In the genomic region with DNA sequence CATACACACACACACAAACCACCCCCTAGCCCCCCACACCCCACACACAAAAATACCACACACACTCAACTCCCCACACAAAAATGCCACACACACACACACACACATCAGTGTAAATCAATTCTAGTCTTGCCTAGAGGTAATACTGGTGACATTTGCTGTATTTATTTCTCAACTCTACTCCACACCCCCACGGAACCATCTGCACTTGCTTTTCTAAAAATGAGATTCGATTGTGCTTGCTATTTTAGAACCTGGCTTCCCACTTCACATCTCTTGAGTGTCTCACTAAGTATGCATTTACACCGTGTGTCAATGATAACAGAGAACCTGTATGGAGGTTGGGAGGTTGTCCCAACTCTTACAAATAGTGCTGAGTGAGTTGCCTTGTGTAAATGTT, we compare ENCODE assay signal across 21 mouse cellular contexts. TPM values are rescaled to one million over a fixed set of nuclear protein-coding genes. Genes with fewer than 3 reads are reported as not detected.
DNase-seq lines count a peak whose midpoint lies in the region; ATAC-seq lines count a peak whose summit lies in the region.
"Had no signal": no experiment of that assay in that cellular context is flagged by ENCODE, and none has a peak within 500 bp of the region (broad histone marks: within the 10 kb centered on the region; RNA-seq: fewer than 3 reads in every experiment).

No protein-coding gene starts in this region.

- H3K9me3 ChIP-seq in heart, embryonic 11.5 days (replicated peaks; ENCODE audit: control insufficient read depth, low read length): no peaks in the 10 kb centered on the region
- H3K9me3 ChIP-seq: forebrain, embryonic 15.5 days; hindbrain, embryonic 15.5 days; limb, embryonic 15.5 days; megakaryocyte, embryonic 14.5 days had no signal

- no peak overlapping the region for H3K9ac ChIP-seq in heart, embryonic 11.5 days (ENCODE audit: low read depth, low read length)
- H3K9ac ChIP-seq: forebrain, embryonic 15.5 days; hindbrain, embryonic 15.5 days; limb, embryonic 15.5 days; liver, postnatal 0 days had no signal

- H3K4me3 ChIP-seq in heart, embryonic 11.5 days (ENCODE audit: low read depth, low read length): no peak overlapping the region
- H3K4me3 ChIP-seq: erythroblast, embryonic 14.5 days; forebrain, embryonic 15.5 days; hindbrain, embryonic 15.5 days; limb, embryonic 15.5 days; megakaryocyte, embryonic 14.5 days had no signal

- ATAC-seq in heart, embryonic 11.5 days (replicated peaks; ENCODE audit: insufficient number of reproducible peaks, low FRiP score, low TSS enrichment): no peak
- ATAC-seq: forebrain, embryonic 15.5 days; intestine, postnatal 0 days; liver, postnatal 0 days had no signal

- intact Hi-C loops in left cerebral cortex, postnatal 4 days (cut with DNase I): no loop called here

- H3K36me3 ChIP-seq in heart, embryonic 11.5 days (ENCODE audit: control insufficient read depth, insufficient read depth, low read length): no peaks in the 10 kb centered on the region
- H3K36me3 ChIP-seq: forebrain, embryonic 15.5 days; hindbrain, embryonic 15.5 days; limb, embryonic 15.5 days had no signal

- no peak overlapping the region for H3K27ac ChIP-seq in heart, embryonic 11.5 days (ENCODE audit: low read depth, low read length)
- H3K27ac ChIP-seq: forebrain, embryonic 15.5 days; hindbrain, embryonic 15.5 days; limb, embryonic 15.5 days had no signal

- no peaks in the 10 kb centered on the region for H3K27me3 ChIP-seq in heart, embryonic 11.5 days (ENCODE audit: control insufficient read depth, insufficient read depth, low read length)
- H3K27me3 ChIP-seq: forebrain, embryonic 15.5 days; hindbrain, embryonic 15.5 days; limb, embryonic 15.5 days had no signal

- H3K4me1 ChIP-seq in heart, embryonic 11.5 days (ENCODE audit: control insufficient read depth, insufficient read depth, low read length): no peaks in the 10 kb centered on the region
- H3K4me1 ChIP-seq: forebrain, embryonic 15.5 days; hindbrain, embryonic 15.5 days; limb, embryonic 15.5 days had no signal

- H3K4me2 ChIP-seq in heart, embryonic 11.5 days: no peak overlapping the region
- H3K4me2 ChIP-seq: forebrain, embryonic 15.5 days; hindbrain, embryonic 15.5 days; limb, embryonic 15.5 days had no signal

- 48% methylated on average over 3 of the region's 3 CpGs for WGBS in heart, embryonic 11.5 days (ENCODE audit: insufficient replicate concordance)

- peak; percentile 4 for DNase-seq in heart, adult 11 months
- DNase-seq in left cerebral cortex, adult 11 months (ENCODE audit: low spot score): peak; percentile 63
- DNase-seq in left cerebral cortex, postnatal 4 days: no peak
- DNase-seq in left cerebral cortex, adult 18-20 months (ENCODE audit: low spot score in 2 of 2): peak; percentile 48 to 60
- DNase-seq in telencephalon, adult 2 months (ENCODE audit: low read depth, low spot score): peak; percentile 88
- DNase-seq in natural killer cell, adult 2 months (ENCODE audit: low spot score in 2 of 2): no peak
- no peak for DNase-seq in cerebellum, postnatal 4 days (ENCODE audit: low spot score in 2 of 2)
- DNase-seq: adrenal gland, adult 8-10 months; cerebellum, adult 11-12 months; gastrocnemius, postnatal 25 days; heart, postnatal 36 days; liver, postnatal 0 days; lung, postnatal 14 days; thymus, adult 2 months had no signal

RNA-seq across cellular contexts. Expression of gene Cemip2, which starts 13.4 kb away (rescaled TPM):
- polyA plus RNA-seq in heart, embryonic 11.5 days (2014; fragmentation: Nextera tagmentation; extraction: Ambion mirVana): 77.0 and 99.7 TPM in 2 replicates
- 10 to 100 TPM; 27.9 to 28.3 TPM for total RNA-seq in left cerebral cortex, postnatal 4 days (2021)
- 10 to 100 TPM; 12.4 to 13.4 TPM for total RNA-seq in left cerebral cortex, adult 18-20 months (2021)

Comparison
In these comparisons a context has a peak if more than half of its experiments do, and no peak if none do; other contexts are left out.
1. DNase-seq: peak in heart, adult 11 months (single experiment), left cerebral cortex, adult 11 months (single experiment), left cerebral cortex, adult 18-20 months (2 of 2) and telencephalon, adult 2 months (single experiment); none in left cerebral cortex, postnatal 4 days (single experiment), natural killer cell, adult 2 months (0 of 2) and cerebellum, postnatal 4 days (0 of 2).